Comparison of ENCODE assay signal across 17 mouse cellular contexts in genomic region chr7:78765215-78765631, GRCm38 (mm10). TPM values are rescaled to one million over a fixed set of nuclear protein-coding genes. Genes with fewer than 3 reads are reported as not detected.
DNase-seq lines count a peak whose midpoint lies in the region; ATAC-seq and TF ChIP-seq lines count a peak whose summit lies in the region.
"Had no signal": no experiment of that assay in that cellular context is flagged by ENCODE, and none has a peak within 500 bp of the region (broad histone marks: within the 10 kb centered on the region; RNA-seq: fewer than 3 reads in every experiment).

No protein-coding gene starts in this region.

- ATAC-seq in hindbrain, embryonic 16.5 days = peak; percentile 68
- ATAC-seq in Patski = no peak
- no peak for ATAC-seq in forebrain, postnatal 0 days

- in situ Hi-C loops in Patski (cut with MboI; ENCODE audit: low pct_unique_long_range_greater_than_20kb) = loop anchor here (10.0 to 25.0 kb wide), 3 partner anchors 110 to 703 kb away; no protein-coding TSS in a partner anchor

- no peak overlapping the region for H3K4me3 ChIP-seq in hindbrain, embryonic 16.5 days (ENCODE audit: low read length)
- H3K4me3 ChIP-seq in hindbrain, embryonic 10.5 days = no peak overlapping the region
- no peak overlapping the region for H3K4me3 ChIP-seq in forebrain, postnatal 0 days (ENCODE audit: low read depth, low read length)
- H3K4me3 ChIP-seq: forebrain, embryonic 15.5 days; gastrocnemius, adult 2 months; lung, embryonic 15.5 days; midbrain, embryonic 10.5 days; myocyte had no signal

- H3K27ac ChIP-seq in hindbrain, embryonic 16.5 days (ENCODE audit: low read depth, low read length) = no peak overlapping the region
- H3K27ac ChIP-seq in hindbrain, embryonic 10.5 days = no peak overlapping the region
- no peak overlapping the region for H3K27ac ChIP-seq in forebrain, postnatal 0 days (ENCODE audit: low read depth, low read length)
- H3K27ac ChIP-seq: forebrain, embryonic 15.5 days; gastrocnemius, adult 2 months; lung, embryonic 15.5 days; midbrain, embryonic 10.5 days had no signal

- H3K36me3 ChIP-seq in hindbrain, embryonic 16.5 days (ENCODE audit: control insufficient read depth, insufficient read depth, low read length) = no peaks in the 10 kb centered on the region
- no peaks in the 10 kb centered on the region for H3K36me3 ChIP-seq in hindbrain, embryonic 10.5 days
- no peaks in the 10 kb centered on the region for H3K36me3 ChIP-seq in forebrain, postnatal 0 days (ENCODE audit: insufficient read depth)
- H3K36me3 ChIP-seq: forebrain, embryonic 15.5 days; lung, embryonic 15.5 days; midbrain, embryonic 10.5 days had no signal

- H3K4me2 ChIP-seq in hindbrain, embryonic 16.5 days (ENCODE audit: low read length) = no peak overlapping the region
- H3K4me2 ChIP-seq in forebrain, postnatal 0 days (ENCODE audit: low read depth) = no peak overlapping the region
- H3K4me2 ChIP-seq: forebrain, embryonic 15.5 days; heart, embryonic 11.5 days; liver, embryonic 11.5 days; lung, embryonic 15.5 days had no signal

- no peaks in the 10 kb centered on the region for H3K27me3 ChIP-seq in hindbrain, embryonic 16.5 days (replicated peaks; ENCODE audit: control insufficient read depth, insufficient read depth, low read length)
- H3K27me3 ChIP-seq in hindbrain, embryonic 10.5 days (ENCODE audit: insufficient read depth, poor library complexity, severe bottlenecking) = no peaks in the 10 kb centered on the region
- H3K27me3 ChIP-seq in Patski = no peaks in the 10 kb centered on the region
- no peaks in the 10 kb centered on the region for H3K27me3 ChIP-seq in forebrain, postnatal 0 days (ENCODE audit: insufficient read depth, low read length)
- H3K27me3 ChIP-seq: forebrain, embryonic 15.5 days; lung, embryonic 15.5 days had no signal

- CTCF ChIA-PET in Patski (lab: Charles Lee) = interaction anchor here (1.1 to 4.1 kb wide), 6 partner anchors 8 to 175 kb away, joined by 4 to 33 read pairs (median 7); no protein-coding TSS in a partner anchor

- POLR2A ChIA-PET in Patski (lab: Charles Lee) = no interaction called here

- peak; percentile 26 for TF ChIP-seq CTCF in Patski (IDR thresholded peaks at IDR 0.05)
- no peak for TF ChIP-seq CTCF in forebrain, postnatal 0 days (IDR thresholded peaks at IDR 0.05; ENCODE audit: low read depth)

- H3K9me3 ChIP-seq in hindbrain, embryonic 16.5 days (ENCODE audit: control insufficient read depth, low read length) = no peaks in the 10 kb centered on the region
- no peaks in the 10 kb centered on the region for H3K9me3 ChIP-seq in hindbrain, embryonic 10.5 days
- H3K9me3 ChIP-seq in forebrain, postnatal 0 days (ENCODE audit: low read length) = no peaks in the 10 kb centered on the region
- H3K9me3 ChIP-seq: forebrain, embryonic 15.5 days; lung, embryonic 15.5 days; midbrain, embryonic 10.5 days had no signal

- H3K4me1 ChIP-seq in hindbrain, embryonic 16.5 days (ENCODE audit: control insufficient read depth, insufficient read depth, low read depth, low read length) = peaks cover 5% of the 10 kb centered on the region; the same call in 1 of the 2 replicates
- H3K4me1 ChIP-seq in hindbrain, embryonic 10.5 days (replicated peaks) = no peaks in the 10 kb centered on the region
- peaks cover 4% of the 10 kb centered on the region; the same call in 1 of the 2 replicates for H3K4me1 ChIP-seq in forebrain, postnatal 0 days (ENCODE audit: insufficient read depth)
- H3K4me1 ChIP-seq: midbrain, embryonic 10.5 days had no signal

- no peak for DNase-seq in hindbrain, embryonic 10.5 days (ENCODE audit: low spot score)
- DNase-seq in Patski (ENCODE audit: low read depth, low spot score) = no peak
- DNase-seq in cerebellum, adult 11 months = peak; percentile 35
- DNase-seq in cerebellum, postnatal 36 days = peak; percentile 55 to 58
- DNase-seq in left cerebral cortex, postnatal 14 days (ENCODE audit: low spot score in 2 of 2) = no peak
- DNase-seq in forebrain, postnatal 0 days = no peak
- no peak for DNase-seq in heart, postnatal 25 days (ENCODE audit: low spot score)
- DNase-seq: gastrocnemius, adult 2 months; kidney, adult 8-10 months had no signal

- H3K9ac ChIP-seq in hindbrain, embryonic 16.5 days (ENCODE audit: low read depth, low read length) = no peak overlapping the region
- H3K9ac ChIP-seq in forebrain, postnatal 0 days = no peak overlapping the region
- H3K9ac ChIP-seq: forebrain, embryonic 15.5 days; lung, embryonic 15.5 days had no signal

- WGBS in hindbrain, embryonic 16.5 days = 69% methylated on average over 5 of the region's 5 CpGs
- WGBS in hindbrain, embryonic 10.5 days = 77% methylated on average over 5 of the region's 5 CpGs
- 49% methylated on average over 5 of the region's 5 CpGs for WGBS in forebrain, postnatal 0 days

- intact Hi-C loops in left cerebral cortex, postnatal 14 days (cut with DNase I) = loop anchor here (5.0 kb wide), 2 partner anchors 168 to 188 kb away; no protein-coding TSS in a partner anchor
- intact Hi-C loops in heart, postnatal 25 days (cut with DNase I) = no loop called here

RNA-seq across cellular contexts. Expression of gene Mrps11, which starts 17.7 kb away (rescaled TPM):
- 72.1 and 73.1 TPM in 2 replicates for polyA plus RNA-seq in hindbrain, embryonic 16.5 days (2015; fragmentation: Nextera tagmentation; extraction: Ambion mirVana)
- polyA plus RNA-seq in hindbrain, embryonic 10.5 days (2016; fragmentation: Nextera tagmentation; extraction: Ambion mirVana) = 85.3 and 91.7 TPM in 2 replicates
- polyA plus RNA-seq in Patski (2021) = 105 TPM
- 10 to 100 TPM; 39.3 to 39.9 TPM for total RNA-seq in left cerebral cortex, postnatal 14 days (2021)
- total RNA-seq in forebrain, postnatal 0 days (2014; rRNA removed) = 44.7 and 51.6 TPM in 2 replicates
- polyA plus RNA-seq in forebrain, postnatal 0 days (2015; fragmentation: Nextera tagmentation; extraction: Ambion mirVana) = 70.4 and 77.5 TPM in 2 replicates
- total RNA-seq in heart, postnatal 25 days (2021) = 10 to 100 TPM; 47.3 to 48.0 TPM

RNA-seq across cellular contexts. Expression of gene Mrpl46, which starts 18.1 kb away (rescaled TPM):
- polyA plus RNA-seq in hindbrain, embryonic 16.5 days (2015; fragmentation: Nextera tagmentation; extraction: Ambion mirVana) = 58.0 and 61.4 TPM in 2 replicates
- 78.3 and 78.5 TPM in 2 replicates for polyA plus RNA-seq in hindbrain, embryonic 10.5 days (2016; fragmentation: Nextera tagmentation; extraction: Ambion mirVana)
- polyA plus RNA-seq in Patski (2021) = 66.1 TPM
- 10 to 100 TPM; 27.2 to 32.0 TPM for total RNA-seq in left cerebral cortex, postnatal 14 days (2021)
- total RNA-seq in forebrain, postnatal 0 days (2014; rRNA removed) = 33.2 and 39.9 TPM in 2 replicates
- 63.9 and 74.8 TPM in 2 replicates for polyA plus RNA-seq in forebrain, postnatal 0 days (2015; fragmentation: Nextera tagmentation; extraction: Ambion mirVana)
- 10 to 100 TPM; 53.9 to 54.8 TPM for total RNA-seq in heart, postnatal 25 days (2021)

RNA-seq across cellular contexts. Expression of gene Ntrk3, which starts 27.4 kb away (rescaled TPM):
- polyA plus RNA-seq in hindbrain, embryonic 16.5 days (2015; fragmentation: Nextera tagmentation; extraction: Ambion mirVana) = 23.8 and 24.1 TPM in 2 replicates
- polyA plus RNA-seq in hindbrain, embryonic 10.5 days (2016; fragmentation: Nextera tagmentation; extraction: Ambion mirVana) = 3.3 and 4.5 TPM in 2 replicates
- polyA plus RNA-seq in Patski (2021) = 13.7 TPM
- 100 to 1,000 TPM; 137 TPM for total RNA-seq in left cerebral cortex, postnatal 14 days (2021)
- total RNA-seq in forebrain, postnatal 0 days (2014; rRNA removed) = 72.7 and 90.1 TPM in 2 replicates
- polyA plus RNA-seq in forebrain, postnatal 0 days (2015; fragmentation: Nextera tagmentation; extraction: Ambion mirVana) = 16.3 and 28.5 TPM in 2 replicates
- total RNA-seq in heart, postnatal 25 days (2021) = 1 to 10 TPM; 1.6 to 1.9 TPM
- total RNA-seq: common myeloid progenitor, adult 5-6 weeks had no signal

Comparison
In these comparisons a context has a peak if more than half of its experiments do, and no peak if none do; other contexts are left out.
1. DNase-seq: peak in cerebellum, adult 11 months (single experiment) and cerebellum, postnatal 36 days (2 of 2); none in hindbrain, embryonic 10.5 days (single experiment), Patski (single experiment), left cerebral cortex, postnatal 14 days (0 of 2), forebrain, postnatal 0 days (single experiment) and heart, postnatal 25 days (single experiment).